Mouse (Mus musculus): ENCODE results near the gene Slc16a8. TPM values are rescaled to one million over a fixed set of nuclear protein-coding genes. Genes with fewer than 3 reads are reported as not detected.

Slc16a8 gene
- polyA plus RNA-seq, 1 experiment from 2014 or later: 0.29 TPM

DNA sequence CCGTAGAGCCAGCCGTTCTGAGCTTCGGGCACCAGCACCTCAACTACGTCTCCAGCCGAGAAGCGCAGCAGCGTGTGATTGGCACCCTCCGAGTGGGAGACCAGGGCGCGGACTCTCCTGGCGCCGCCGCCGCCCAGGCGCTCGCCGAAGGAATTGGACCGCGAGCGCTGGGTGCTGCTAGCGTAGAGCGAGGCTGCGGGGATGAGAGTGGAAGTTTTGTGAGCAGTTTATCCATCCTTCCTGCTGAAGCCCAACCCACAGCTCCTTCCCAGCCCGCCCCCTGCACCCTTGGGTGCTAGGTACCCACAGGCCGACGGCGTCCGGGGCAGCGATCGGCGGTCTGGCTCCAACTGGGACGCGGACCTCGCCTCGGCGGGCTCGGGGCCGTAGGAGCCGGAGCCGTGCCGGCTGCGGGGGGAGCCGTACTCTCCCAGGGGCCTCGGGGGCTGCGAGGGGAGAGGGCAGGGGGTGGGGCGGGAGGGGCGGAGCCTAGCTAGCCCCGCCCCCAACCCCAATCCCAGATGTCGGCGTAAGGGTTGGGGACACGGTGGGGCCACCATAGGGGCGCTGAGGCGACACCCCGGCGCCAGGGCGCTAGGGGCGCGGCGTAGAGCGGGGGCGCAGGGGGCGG lies 6.6 kb upstream of the Slc16a8 start:
- peak; percentile 45 for DNase-seq (ENCODE audit: low spot score)
- peak overlapping the region; percentile 100 for H3K4me2 ChIP-seq (ENCODE audit: low read depth, low read length)
- peak overlapping the region; percentile 68 for H3K4me3 ChIP-seq (ENCODE audit: low read depth, low read length)
- H3K36me3 ChIP-seq (ENCODE audit: control insufficient read depth, insufficient read depth, low read length): no peaks in the 10 kb centered on the region
- WGBS: under 1% methylated on average over 17 of the region's 62 CpGs
- H3K27me3 ChIP-seq (replicated peaks; ENCODE audit: control insufficient read depth, insufficient read depth, low read length): peaks cover 22% of the 10 kb centered on the region
- ATAC-seq (ENCODE audit: low read depth): peak; percentile 70
- H3K9me3 ChIP-seq (ENCODE audit: control insufficient read depth, low read length): no peaks in the 10 kb centered on the region
- peak overlapping the region; percentile 33 for H3K27ac ChIP-seq (replicated peaks; ENCODE audit: low read depth, low read length)
- peak overlapping the region; percentile 76 for H3K9ac ChIP-seq (ENCODE audit: low read depth, low read length)
- H3K4me1 ChIP-seq (ENCODE audit: control insufficient read depth, insufficient read depth, low read length): 0 out of 2 replicates have a peak, but pooled peaks cover 7% of the 10 kb centered on the region

DNA sequence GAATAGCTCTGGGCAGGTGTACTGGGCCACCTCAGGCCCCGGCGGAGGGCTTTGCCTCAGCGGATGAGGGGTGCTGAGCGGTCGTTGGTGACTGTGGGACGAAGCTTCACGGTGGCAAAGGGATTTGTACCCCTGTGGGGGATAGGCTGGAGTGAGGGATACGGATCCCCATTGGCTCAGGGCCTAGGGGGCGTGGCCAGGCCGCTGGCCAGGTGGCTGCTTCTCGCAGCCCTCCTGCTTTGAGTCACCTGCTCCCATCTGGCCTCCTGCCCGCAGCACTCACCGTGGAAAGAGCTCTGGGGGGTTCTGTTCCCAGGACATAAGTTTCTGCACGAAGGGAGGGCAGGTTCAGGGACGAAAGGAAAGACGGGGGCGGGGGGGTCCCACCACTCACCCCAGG lies 4.0 kb upstream of the Slc16a8 start:
- Histone ChIP-seq H3K4me2 (ENCODE audit: low read depth, low read length) (no peak overlapping the region), H3K9me3 (ENCODE audit: control insufficient read depth, low read length) (no peaks in the 10 kb centered on the region), H3K27me3 (replicated peaks; ENCODE audit: control insufficient read depth, insufficient read depth, low read length) (peaks cover 22% of the 10 kb centered on the region), H3K9ac (ENCODE audit: low read depth, low read length) (no peak overlapping the region), H3K36me3 (ENCODE audit: control insufficient read depth, insufficient read depth, low read length) (no peaks in the 10 kb centered on the region), H3K27ac (replicated peaks; ENCODE audit: low read depth, low read length) (no peak overlapping the region), H3K4me1 (ENCODE audit: control insufficient read depth, insufficient read depth, low read length) (0 out of 2 replicates have a peak, but pooled peaks cover 7% of the 10 kb centered on the region), H3K4me3 (ENCODE audit: low read depth, low read length) (no peak overlapping the region)
- 27% methylated on average over 15 of the region's 17 CpGs for WGBS
- ATAC-seq (ENCODE audit: low read depth): no peak
- DNase-seq (ENCODE audit: low spot score): no peak

DNA sequence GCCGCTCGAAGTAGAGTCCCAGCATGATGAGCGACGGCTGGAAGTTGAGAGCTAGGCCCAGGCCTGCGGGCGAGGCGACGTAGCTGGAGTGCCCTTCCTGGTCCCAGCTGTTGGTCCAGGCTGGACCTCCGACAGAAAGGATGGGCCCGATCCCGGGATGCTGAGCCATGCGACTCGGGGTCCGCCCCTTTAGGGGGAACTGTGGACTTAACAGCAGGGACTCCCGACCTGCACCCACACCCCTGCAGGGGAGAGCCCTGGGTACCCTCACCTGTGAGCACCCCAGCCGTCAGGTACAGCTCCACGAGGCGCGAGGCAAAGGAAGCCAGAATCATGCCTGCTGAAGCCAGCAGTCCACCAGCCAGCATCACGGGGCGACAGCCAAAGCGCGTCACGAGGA lies 2.0 kb downstream of the Slc16a8 start:
- 37% methylated on average over 20 of the region's 24 CpGs for WGBS
- DNase-seq (ENCODE audit: low spot score) (no peak), ATAC-seq (ENCODE audit: low read depth) (no peak)
- Histone ChIP-seq H3K36me3 (ENCODE audit: control insufficient read depth, insufficient read depth, low read length) (peaks cover 18% of the 10 kb centered on the region; the same call in 1 of the 2 replicates), H3K4me2 (ENCODE audit: low read depth, low read length) (peak overlapping the region; percentile 83), H3K27ac (replicated peaks; ENCODE audit: low read depth, low read length) (no peak overlapping the region), H3K9me3 (ENCODE audit: control insufficient read depth, low read length) (no peaks in the 10 kb centered on the region), H3K9ac (ENCODE audit: low read depth, low read length) (peak overlapping the region; percentile 70), H3K4me1 (ENCODE audit: control insufficient read depth, insufficient read depth, low read length) (0 out of 2 replicates have a peak, but pooled peaks cover 9% of the 10 kb centered on the region), H3K4me3 (ENCODE audit: low read depth, low read length) (peak overlapping the region; percentile 41), H3K27me3 (replicated peaks; ENCODE audit: control insufficient read depth, insufficient read depth, low read length) (peaks cover 18% of the 10 kb centered on the region)

DNA sequence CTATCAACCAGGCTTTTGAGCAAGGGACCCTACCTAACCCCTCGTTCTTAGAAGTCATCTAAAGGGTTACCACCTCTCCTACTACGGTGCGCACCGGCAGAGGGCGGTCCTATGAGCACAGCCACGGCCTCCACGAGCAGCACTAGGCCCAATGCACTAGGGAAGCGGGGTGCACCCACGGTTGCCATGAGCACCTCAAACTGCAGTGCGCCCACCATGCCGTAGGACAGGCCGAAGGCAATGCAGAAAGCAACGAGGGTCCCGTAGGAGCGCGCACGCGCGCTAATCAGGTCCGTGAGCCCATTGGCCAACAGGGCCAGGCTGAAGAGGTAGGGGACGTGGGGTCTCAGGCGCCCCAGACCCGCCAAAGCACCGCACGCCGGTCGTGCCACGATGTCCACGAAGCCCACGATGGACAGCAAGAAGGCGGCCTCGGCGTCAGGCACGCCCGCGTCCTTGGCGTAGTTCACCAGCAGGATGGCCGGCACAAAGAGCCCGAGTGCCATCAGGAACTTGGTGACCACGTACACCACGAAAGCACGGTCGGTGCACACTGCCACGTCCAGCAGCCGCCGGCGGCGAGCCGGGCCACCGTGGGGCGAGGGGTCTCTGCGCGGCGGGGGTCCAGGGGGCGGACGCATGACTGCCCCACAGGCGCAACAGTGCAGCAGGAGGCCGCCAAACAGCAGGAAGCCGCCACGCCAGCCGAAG lies 2.6 kb downstream of the Slc16a8 start:
- Histone ChIP-seq H3K27ac (replicated peaks; ENCODE audit: low read depth, low read length) (no peak overlapping the region), H3K4me1 (ENCODE audit: control insufficient read depth, insufficient read depth, low read length) (0 out of 2 replicates have a peak, but pooled peaks cover 9% of the 10 kb centered on the region), H3K9me3 (ENCODE audit: control insufficient read depth, low read length) (no peaks in the 10 kb centered on the region), H3K9ac (ENCODE audit: low read depth, low read length) (peak overlapping the region; percentile 70), H3K36me3 (ENCODE audit: control insufficient read depth, insufficient read depth, low read length) (peaks cover 22% of the 10 kb centered on the region), H3K4me2 (ENCODE audit: low read depth, low read length) (peak overlapping the region; percentile 83), H3K4me3 (ENCODE audit: low read depth, low read length) (peak overlapping the region; percentile 41), H3K27me3 (replicated peaks; ENCODE audit: control insufficient read depth, insufficient read depth, low read length) (peaks cover 18% of the 10 kb centered on the region)
- 3% methylated on average over 35 of the region's 61 CpGs for WGBS
- no peak for DNase-seq (ENCODE audit: low spot score)
- ATAC-seq (ENCODE audit: low read depth): peak; percentile 75

DNA sequence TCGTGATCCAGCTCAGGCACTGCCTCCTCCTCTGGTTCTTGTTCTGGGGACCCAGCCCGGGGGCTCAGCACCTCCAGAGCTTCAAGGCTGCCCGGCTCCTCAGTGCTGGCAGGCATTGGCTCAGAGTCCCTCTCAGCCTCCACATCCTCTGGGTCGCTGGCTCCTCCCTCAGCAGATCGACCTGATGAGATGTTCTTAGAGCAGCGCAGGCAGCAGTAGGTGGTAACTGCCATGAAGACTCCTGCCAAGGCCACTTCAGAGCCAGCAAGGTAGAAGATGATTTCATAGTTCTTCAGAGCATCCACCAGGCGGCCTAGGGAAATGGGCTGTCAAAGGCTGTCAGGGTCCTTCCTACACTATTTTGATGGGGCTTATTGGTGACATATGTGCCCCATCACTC lies 3.4 kb downstream of the Slc16a8 start:
- ATAC-seq (ENCODE audit: low read depth): no peak
- Histone ChIP-seq H3K9ac (ENCODE audit: low read depth, low read length) (no peak overlapping the region), H3K9me3 (ENCODE audit: control insufficient read depth, low read length) (no peaks in the 10 kb centered on the region), H3K4me1 (ENCODE audit: control insufficient read depth, insufficient read depth, low read length) (0 out of 2 replicates have a peak, but pooled peaks cover 9% of the 10 kb centered on the region), H3K36me3 (ENCODE audit: control insufficient read depth, insufficient read depth, low read length) (peaks cover 30% of the 10 kb centered on the region), H3K27me3 (replicated peaks; ENCODE audit: control insufficient read depth, insufficient read depth, low read length) (peaks cover 18% of the 10 kb centered on the region), H3K4me3 (ENCODE audit: low read depth, low read length) (no peak overlapping the region), H3K4me2 (ENCODE audit: low read depth, low read length) (no peak overlapping the region), H3K27ac (replicated peaks; ENCODE audit: low read depth, low read length) (no peak overlapping the region)
- no peak for DNase-seq (ENCODE audit: low spot score)
- WGBS: 49% methylated on average over 7 of the region's 7 CpGs

DNA sequence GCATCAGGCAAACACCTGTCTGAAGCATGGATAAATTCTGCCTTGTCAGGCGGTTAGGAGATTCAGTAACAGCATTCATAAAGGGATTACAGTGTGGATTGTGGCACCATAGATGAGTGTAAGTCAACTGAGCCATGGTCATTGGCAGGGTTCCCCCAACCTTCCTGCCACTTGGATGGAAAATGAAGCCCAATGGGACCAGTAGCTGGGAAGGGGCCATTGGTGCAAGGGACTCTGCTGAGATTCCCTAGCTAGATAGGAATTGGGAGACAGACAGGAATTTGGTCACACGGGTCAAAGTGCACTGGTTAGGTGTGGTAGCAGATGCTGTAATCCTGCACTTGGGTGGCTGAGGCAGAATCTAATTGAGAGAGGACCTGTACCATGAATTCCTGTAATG lies 4.3 kb downstream of the Slc16a8 start:
- H3K9ac ChIP-seq (ENCODE audit: low read depth, low read length): no peak overlapping the region
- H3K4me2 ChIP-seq (ENCODE audit: low read depth, low read length): no peak overlapping the region
- no peak overlapping the region for H3K27ac ChIP-seq (replicated peaks; ENCODE audit: low read depth, low read length)
- 0 out of 2 replicates have a peak, but pooled peaks cover 9% of the 10 kb centered on the region for H3K4me1 ChIP-seq (ENCODE audit: control insufficient read depth, insufficient read depth, low read length)
- H3K36me3 ChIP-seq (ENCODE audit: control insufficient read depth, insufficient read depth, low read length): peaks cover 39% of the 10 kb centered on the region
- 83% methylated on average over 2 of the region's 2 CpGs for WGBS
- no peaks in the 10 kb centered on the region for H3K9me3 ChIP-seq (ENCODE audit: control insufficient read depth, low read length)
- H3K27me3 ChIP-seq (replicated peaks; ENCODE audit: control insufficient read depth, insufficient read depth, low read length): peaks cover 18% of the 10 kb centered on the region
- DNase-seq (ENCODE audit: low spot score) (no peak), ATAC-seq (ENCODE audit: low read depth) (no peak)
- no peak overlapping the region for H3K4me3 ChIP-seq (ENCODE audit: low read depth, low read length)

DNA sequence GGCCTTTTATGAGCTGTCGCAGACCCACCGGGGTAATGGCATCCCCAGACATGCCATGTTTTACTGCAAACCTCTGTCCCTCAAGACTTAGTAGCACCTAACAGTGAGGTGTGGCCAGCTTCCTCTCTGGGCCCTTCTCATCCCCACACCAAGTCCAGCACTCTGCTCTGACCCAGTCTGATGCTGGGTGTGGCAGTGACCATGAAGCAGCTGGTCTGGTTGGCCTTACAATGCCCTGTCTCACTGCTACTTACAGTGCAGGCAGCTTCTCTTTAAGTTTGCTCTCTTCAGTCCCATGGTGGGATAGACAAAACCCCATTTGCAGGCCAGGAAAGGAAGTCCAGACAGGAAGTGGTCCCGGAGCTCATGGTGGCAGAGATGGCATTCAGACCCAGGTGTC lies 9.2 kb downstream of the Slc16a8 start:
- no peak overlapping the region for H3K27ac ChIP-seq (replicated peaks; ENCODE audit: low read depth, low read length)
- ATAC-seq (ENCODE audit: low read depth) (no peak), DNase-seq (ENCODE audit: low spot score) (no peak)
- no peaks in the 10 kb centered on the region for H3K9me3 ChIP-seq (ENCODE audit: control insufficient read depth, low read length)
- H3K4me1 ChIP-seq (ENCODE audit: control insufficient read depth, insufficient read depth, low read length): no peaks in the 10 kb centered on the region
- H3K4me2 ChIP-seq (ENCODE audit: low read depth, low read length): no peak overlapping the region
- H3K36me3 ChIP-seq (ENCODE audit: control insufficient read depth, insufficient read depth, low read length): peaks cover 62% of the 10 kb centered on the region
- no peak overlapping the region for H3K9ac ChIP-seq (ENCODE audit: low read depth, low read length)
- 94% methylated on average over 3 of the region's 3 CpGs for WGBS
- H3K27me3 ChIP-seq (replicated peaks; ENCODE audit: control insufficient read depth, insufficient read depth, low read length): no peaks in the 10 kb centered on the region
- H3K4me3 ChIP-seq (ENCODE audit: low read depth, low read length): no peak overlapping the region

DNA sequence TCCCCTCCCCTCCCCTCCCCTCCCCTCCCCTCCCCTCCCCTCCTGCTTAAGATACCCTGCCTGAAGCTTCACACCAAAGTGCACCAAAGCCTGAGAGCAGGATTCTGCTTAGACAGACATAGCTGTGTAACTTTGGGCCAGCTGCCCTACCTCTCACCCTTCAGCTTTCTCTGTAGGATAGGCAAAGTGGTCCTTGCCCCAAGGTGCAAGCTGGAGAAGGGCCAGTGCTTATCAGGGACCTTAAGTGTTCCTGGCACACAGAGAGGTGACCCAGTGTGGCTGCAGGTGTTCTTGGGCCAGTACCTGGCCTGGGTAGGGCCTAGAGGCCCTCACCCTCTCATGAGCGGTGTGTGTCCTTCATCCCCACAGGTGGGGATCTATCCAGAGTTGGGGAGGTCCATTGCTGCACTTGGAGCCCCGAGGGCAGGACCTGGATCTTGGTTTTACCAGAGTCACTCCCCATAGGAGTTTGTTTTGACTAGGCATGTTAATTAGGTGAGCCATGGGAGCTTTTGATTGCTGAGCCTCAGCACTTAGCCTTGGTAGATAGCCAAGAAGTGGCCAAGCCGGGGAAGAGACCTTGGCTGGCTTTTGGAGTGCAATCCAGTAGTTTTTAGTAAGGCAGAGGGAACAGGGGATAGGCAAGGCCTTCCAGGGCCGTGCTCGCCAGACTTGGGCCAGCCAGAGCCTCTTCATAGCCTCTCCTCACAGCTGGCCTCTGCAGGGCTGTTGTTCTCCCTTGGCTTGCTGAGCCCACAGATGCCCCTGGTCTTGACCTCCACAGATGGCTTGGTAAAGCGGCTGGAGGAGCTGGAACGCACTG lies 10.3 kb downstream of the Slc16a8 start:
- no peak overlapping the region for H3K4me3 ChIP-seq (ENCODE audit: low read depth, low read length)
- peaks cover 70% of the 10 kb centered on the region for H3K36me3 ChIP-seq (ENCODE audit: control insufficient read depth, insufficient read depth, low read length)
- no peaks in the 10 kb centered on the region for H3K27me3 ChIP-seq (replicated peaks; ENCODE audit: control insufficient read depth, insufficient read depth, low read length)
- no peaks in the 10 kb centered on the region for H3K4me1 ChIP-seq (ENCODE audit: control insufficient read depth, insufficient read depth, low read length)
- ATAC-seq (ENCODE audit: low read depth) (no peak), DNase-seq (ENCODE audit: low spot score) (no peak)
- 70% methylated on average over 7 of the region's 7 CpGs for WGBS
- H3K4me2 ChIP-seq (ENCODE audit: low read depth, low read length): no peak overlapping the region
- no peaks in the 10 kb centered on the region for H3K9me3 ChIP-seq (ENCODE audit: control insufficient read depth, low read length)
- H3K9ac ChIP-seq (ENCODE audit: low read depth, low read length): peak overlapping the region; percentile 35; the same call in 1 of the 2 replicates
- H3K27ac ChIP-seq (replicated peaks; ENCODE audit: low read depth, low read length): no peak overlapping the region
